Mouse (Mus musculus): ENCODE measurements around the gene Spag5. TPM values are rescaled to one million over a fixed set of nuclear protein-coding genes. Genes with fewer than 3 reads are reported as not detected.

Spag5 gene
- polyA plus RNA-seq, 1 experiment from 2014 or later: 4.6 TPM

DNA sequence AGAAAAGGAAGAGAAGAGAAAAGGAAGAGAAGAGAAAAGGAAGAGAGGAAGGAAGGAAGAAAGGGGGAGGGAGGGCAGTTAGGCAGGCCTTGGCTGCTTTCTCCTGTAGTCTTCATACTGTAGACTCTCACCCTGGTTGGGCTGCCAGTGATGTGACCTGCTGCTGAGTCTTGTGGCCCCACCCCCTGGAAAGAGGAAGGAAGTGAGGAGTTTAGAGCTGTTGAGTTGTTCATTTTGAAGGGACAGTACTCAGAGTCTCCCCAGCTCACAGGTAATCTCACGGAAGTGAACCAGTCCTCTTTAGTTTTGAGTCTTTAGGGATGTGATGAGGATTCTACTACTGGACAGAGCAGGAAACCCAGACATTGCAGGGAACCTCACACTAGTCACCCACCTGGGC, 51.8 kb downstream of the Spag5 start:
- 87% methylated on average over 1 of the region's 1 CpGs for WGBS
- no peaks in the 10 kb centered on the region for H3K27me3 ChIP-seq (replicated peaks; ENCODE audit: control insufficient read depth, insufficient read depth, low read length)
- H3K36me3 ChIP-seq (ENCODE audit: control insufficient read depth, insufficient read depth): 0 out of 2 replicates have a peak, but pooled peaks cover 9% of the 10 kb centered on the region
- no peak overlapping the region for H3K4me3 ChIP-seq (ENCODE audit: low read depth, low read length)
- no peaks in the 10 kb centered on the region for H3K9me3 ChIP-seq (ENCODE audit: control insufficient read depth)
- no peak overlapping the region for H3K27ac ChIP-seq (ENCODE audit: low read depth, low read length)
- no peak for TF ChIP-seq CTCF (IDR thresholded peaks at IDR 0.05; ENCODE audit: low read depth)
- no peaks in the 10 kb centered on the region for H3K4me1 ChIP-seq (replicated peaks; ENCODE audit: control insufficient read depth, insufficient read depth, low read length)
- no peak overlapping the region for H3K9ac ChIP-seq (ENCODE audit: low read depth, low read length)
- no peak for ATAC-seq
- H3K4me2 ChIP-seq (replicated peaks; ENCODE audit: low read depth): no peak overlapping the region

DNA sequence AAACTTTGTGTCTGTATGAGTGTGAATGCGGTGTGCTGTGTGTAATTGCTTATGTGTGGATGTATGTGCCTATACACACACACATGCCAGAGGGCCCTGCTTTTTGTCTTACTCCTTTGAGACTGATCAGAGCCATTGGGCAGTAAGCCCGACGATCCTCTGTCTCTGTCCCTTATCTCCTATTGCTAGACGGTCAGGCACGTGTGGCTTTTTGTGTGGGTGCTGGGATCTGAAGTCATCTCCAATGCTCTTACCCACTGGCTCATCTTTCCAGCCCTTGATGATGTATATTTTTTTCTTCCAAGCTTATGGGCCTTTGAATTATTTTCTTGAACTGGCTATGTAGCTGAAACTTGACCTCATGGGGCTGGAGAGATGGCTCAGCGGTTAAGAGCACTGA, 53.6 kb downstream of the Spag5 start:
- Histone ChIP-seq H3K27ac (ENCODE audit: low read depth, low read length) (no peak overlapping the region), H3K4me3 (ENCODE audit: low read depth, low read length) (no peak overlapping the region), H3K9ac (ENCODE audit: low read depth, low read length) (no peak overlapping the region), H3K4me2 (replicated peaks; ENCODE audit: low read depth) (no peak overlapping the region), H3K9me3 (ENCODE audit: control insufficient read depth) (no peaks in the 10 kb centered on the region), H3K4me1 (replicated peaks; ENCODE audit: control insufficient read depth, insufficient read depth, low read length) (no peaks in the 10 kb centered on the region), H3K27me3 (replicated peaks; ENCODE audit: control insufficient read depth, insufficient read depth, low read length) (no peaks in the 10 kb centered on the region), H3K36me3 (ENCODE audit: control insufficient read depth, insufficient read depth) (no peaks in the 10 kb centered on the region)
- WGBS: 82% methylated on average over 6 of the region's 6 CpGs
- ATAC-seq: no peak
- TF ChIP-seq CTCF (IDR thresholded peaks at IDR 0.05; ENCODE audit: low read depth): no peak

DNA sequence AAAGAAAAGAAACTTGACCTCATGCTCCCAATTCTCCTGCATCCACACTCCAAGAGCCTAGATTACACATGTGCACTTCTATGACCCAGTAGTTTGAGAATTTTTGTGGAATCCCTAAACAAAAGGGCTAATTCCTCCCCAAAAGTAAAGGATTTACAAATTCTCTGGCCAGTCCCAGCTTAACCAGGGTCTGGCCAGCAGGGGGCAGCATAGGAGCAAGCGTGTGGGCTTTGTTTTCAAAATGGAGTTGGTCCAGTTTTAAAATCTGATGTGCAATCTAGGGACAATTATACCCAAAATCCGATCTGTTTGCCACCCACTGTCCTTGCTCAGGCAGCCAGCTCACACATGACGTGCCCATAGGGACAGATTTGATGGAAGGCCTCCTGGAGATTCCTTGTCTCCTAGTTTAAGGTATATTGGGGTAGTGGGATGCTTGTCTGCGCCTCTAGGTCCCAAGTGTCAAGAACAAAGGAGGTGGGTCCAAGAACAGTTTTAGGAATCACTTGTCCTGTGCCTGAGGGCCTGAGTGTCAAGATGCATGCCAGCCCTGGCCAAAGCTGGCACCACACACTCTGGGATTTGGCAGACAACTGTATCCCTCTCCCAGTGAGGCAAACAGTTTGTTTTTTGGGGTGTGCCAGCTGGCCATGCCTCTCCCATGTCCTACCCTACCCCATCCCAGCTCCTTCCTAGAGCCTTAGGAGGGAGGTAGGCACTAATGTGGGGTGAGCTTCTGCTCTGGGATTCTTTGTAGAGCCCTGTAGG, 54.3 kb downstream of the Spag5 start:
- H3K27ac ChIP-seq (ENCODE audit: low read depth, low read length): no peak overlapping the region
- H3K4me3 ChIP-seq (ENCODE audit: low read depth, low read length): no peak overlapping the region
- WGBS: 34% methylated on average over 4 of the region's 4 CpGs
- no peaks in the 10 kb centered on the region for H3K27me3 ChIP-seq (replicated peaks; ENCODE audit: control insufficient read depth, insufficient read depth, low read length)
- H3K4me2 ChIP-seq (replicated peaks; ENCODE audit: low read depth): no peak overlapping the region
- no peaks in the 10 kb centered on the region for H3K36me3 ChIP-seq (ENCODE audit: control insufficient read depth, insufficient read depth)
- no peaks in the 10 kb centered on the region for H3K9me3 ChIP-seq (ENCODE audit: control insufficient read depth)
- ATAC-seq: no peak
- peak; percentile 84 for TF ChIP-seq CTCF (IDR thresholded peaks at IDR 0.05; ENCODE audit: low read depth)
- no peaks in the 10 kb centered on the region for H3K4me1 ChIP-seq (replicated peaks; ENCODE audit: control insufficient read depth, insufficient read depth, low read length)
- H3K9ac ChIP-seq (ENCODE audit: low read depth, low read length): no peak overlapping the region

- H3K4me1 ChIP-seq (replicated peaks; ENCODE audit: control insufficient read depth, insufficient read depth, low read length): peaks cover 5% of the 10 kb centered on the region
- H3K4me3 ChIP-seq (ENCODE audit: low read depth, low read length): no peak overlapping the region
- no peaks in the 10 kb centered on the region for H3K36me3 ChIP-seq (ENCODE audit: control insufficient read depth, insufficient read depth)
- 21% methylated on average over 22 of the region's 22 CpGs for WGBS
- H3K9me3 ChIP-seq (ENCODE audit: control insufficient read depth): no peaks in the 10 kb centered on the region
- H3K4me2 ChIP-seq (replicated peaks; ENCODE audit: low read depth): no peak overlapping the region
- peak; percentile 79 for TF ChIP-seq CTCF (IDR thresholded peaks at IDR 0.05; ENCODE audit: low read depth)
- H3K27me3 ChIP-seq (replicated peaks; ENCODE audit: control insufficient read depth, insufficient read depth, low read length): no peaks in the 10 kb centered on the region
- H3K9ac ChIP-seq (ENCODE audit: low read depth, low read length): no peak overlapping the region
- ATAC-seq: peak; percentile 48
- H3K27ac ChIP-seq (ENCODE audit: low read depth, low read length): no peak overlapping the region
Measured at GRCm38 (mm10) chr11:78358330-78359007, 57.1 kb downstream of the Spag5 start.

DNA sequence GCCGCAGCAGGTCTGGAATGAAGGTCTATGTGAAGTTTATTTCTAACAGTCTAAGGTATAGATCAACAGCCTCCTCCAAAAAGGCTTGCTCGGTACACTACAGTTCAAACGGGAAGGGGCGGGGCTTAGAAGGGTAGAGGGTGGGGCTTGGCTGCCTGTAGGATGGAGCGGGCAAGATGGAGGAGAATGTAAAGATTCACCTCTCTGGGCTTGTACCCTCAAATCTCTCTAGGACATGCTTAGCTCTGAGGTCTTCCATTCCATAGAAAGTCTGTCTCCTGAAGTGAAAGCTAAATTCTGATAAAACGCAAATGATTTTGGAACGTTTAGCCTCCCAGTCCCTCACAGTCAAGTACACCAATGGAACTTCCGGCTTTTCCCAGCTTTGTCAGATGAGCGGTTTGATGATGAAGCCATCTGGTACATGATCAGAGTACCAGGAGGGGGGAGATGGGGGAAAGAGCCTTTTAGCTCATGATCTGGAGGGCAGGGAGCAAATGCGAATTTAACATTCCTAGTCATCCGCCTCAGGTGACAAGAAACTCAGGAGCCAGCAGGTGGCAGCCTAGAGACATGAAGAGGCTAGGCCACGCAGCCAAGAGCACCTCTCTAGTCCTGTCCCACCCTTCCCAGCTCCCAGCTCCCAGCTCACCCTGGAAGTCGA, 58.9 kb downstream of the Spag5 start:
- H3K27ac ChIP-seq (ENCODE audit: low read depth, low read length): no peak overlapping the region
- no peaks in the 10 kb centered on the region for H3K9me3 ChIP-seq (ENCODE audit: control insufficient read depth)
- 0 out of 2 replicates have a peak overlapping the region, but pooled peaks have one; percentile 2 for H3K9ac ChIP-seq (ENCODE audit: low read depth, low read length)
- H3K36me3 ChIP-seq (ENCODE audit: control insufficient read depth, insufficient read depth): no peaks in the 10 kb centered on the region
- H3K4me2 ChIP-seq (replicated peaks; ENCODE audit: low read depth): peak overlapping the region; percentile 66
- peak; percentile 31; the same call in 1 of the 2 replicates for ATAC-seq
- peak overlapping the region; percentile 33 for H3K4me3 ChIP-seq (ENCODE audit: low read depth, low read length)
- 10% methylated on average over 13 of the region's 13 CpGs for WGBS
- H3K4me1 ChIP-seq (replicated peaks; ENCODE audit: control insufficient read depth, insufficient read depth, low read length): peaks cover 11% of the 10 kb centered on the region
- no peaks in the 10 kb centered on the region for H3K27me3 ChIP-seq (replicated peaks; ENCODE audit: control insufficient read depth, insufficient read depth, low read length)
- peak; percentile 92 for TF ChIP-seq CTCF (IDR thresholded peaks at IDR 0.05; ENCODE audit: low read depth)

- no peak overlapping the region for H3K27ac ChIP-seq (ENCODE audit: low read depth, low read length)
- no peaks in the 10 kb centered on the region for H3K27me3 ChIP-seq (replicated peaks; ENCODE audit: control insufficient read depth, insufficient read depth, low read length)
- no peak for ATAC-seq
- no peaks in the 10 kb centered on the region for H3K36me3 ChIP-seq (ENCODE audit: control insufficient read depth, insufficient read depth)
- no peak overlapping the region for H3K4me3 ChIP-seq (ENCODE audit: low read depth, low read length)
- 41% methylated on average over 2 of the region's 2 CpGs for WGBS
- no peak overlapping the region for H3K9ac ChIP-seq (ENCODE audit: low read depth, low read length)
- H3K9me3 ChIP-seq (ENCODE audit: control insufficient read depth): no peaks in the 10 kb centered on the region
- TF ChIP-seq CTCF (IDR thresholded peaks at IDR 0.05; ENCODE audit: low read depth): no peak
- H3K4me2 ChIP-seq (replicated peaks; ENCODE audit: low read depth): peak overlapping the region; percentile 66; the same call in 1 of the 2 replicates
- peaks cover 11% of the 10 kb centered on the region for H3K4me1 ChIP-seq (replicated peaks; ENCODE audit: control insufficient read depth, insufficient read depth, low read length)
Measured at GRCm38 (mm10) chr11:78360789-78361131, 59.4 kb downstream of the Spag5 start.

Measured in intestine, postnatal 0 days (tissue).